Mouse (Mus musculus) layer of hippocampus, postnatal 14 days (tissue): ENCODE data around the gene Gm45837. TPM values are rescaled to one million over a fixed set of nuclear protein-coding genes. Genes with fewer than 3 reads are reported as not detected.
A peak's percentile ranks its signal among the peaks of the same experiment; 100 is the strongest.

ENCODE experiments used
- DNase-seq, 2 experiments: peaks; one replicate each; pipeline ENCODE4 v3.0.0; 2021 to 2022; ENCODE audit warnings: low spot score in 2 of 2, mixed read lengths in 1 of 2
- total RNA-seq, 2 experiments: library from RNA; stranded (reverse); gene quantifications; 2 replicates each; pipeline ENCODE4 v1.2.3; 2021

The Gm45837 gene
- total RNA-seq, 2 experiments from 2014 or later, result not detected

- no peak for DNase-seq
Measured at GRCm38 (mm10) chr7:101435038-101435437, 24.4 kb downstream of the Gm45837 start.

- DNase-seq, result no peak
Measured at GRCm38 (mm10) chr7:101437876-101438275, 27.2 kb downstream of the Gm45837 start.

- DNase-seq, result no peak
Measured at GRCm38 (mm10) chr7:101443093-101443492, 32.4 kb downstream of the Gm45837 start.

GRCm38 (mm10) chr7:101444211-101444610 lies 33.5 kb downstream of the Gm45837 start:
- DNase-seq, result no peak

- DNase-seq, result no peak
Measured at GRCm38 (mm10) chr7:101449855-101450254, 39.2 kb downstream of the Gm45837 start.

GRCm38 (mm10) chr7:101450422-101451401 lies 40.0 kb downstream of the Gm45837 start:
- peak; percentile 90 to 91 for DNase-seq

GRCm38 (mm10) chr7:101452669-101453068 lies 42.0 kb downstream of the Gm45837 start:
- DNase-seq, result no peak

GRCm38 (mm10) chr7:101453296-101453695 lies 42.6 kb downstream of the Gm45837 start:
- DNase-seq, result no peak

- no peak for DNase-seq
Measured at GRCm38 (mm10) chr7:101453725-101454124, 43.0 kb downstream of the Gm45837 start.

GRCm38 (mm10) chr7:101454479-101454878 lies 43.8 kb downstream of the Gm45837 start:
- DNase-seq, result no peak

GRCm38 (mm10) chr7:101455141-101455540 lies 44.5 kb downstream of the Gm45837 start:
- no peak for DNase-seq

GRCm38 (mm10) chr7:101456318-101456717 lies 45.6 kb downstream of the Gm45837 start:
- DNase-seq, result no peak

GRCm38 (mm10) chr7:101456789-101457188 lies 46.1 kb downstream of the Gm45837 start:
- DNase-seq, result no peak

- no peak for DNase-seq
Measured at GRCm38 (mm10) chr7:101457283-101457682, 46.6 kb downstream of the Gm45837 start.

GRCm38 (mm10) chr7:101457801-101458200 lies 47.1 kb downstream of the Gm45837 start:
- no peak for DNase-seq

- no peak for DNase-seq
Measured at GRCm38 (mm10) chr7:101458278-101458781, 47.6 kb downstream of the Gm45837 start.

- DNase-seq, result no peak
Measured at GRCm38 (mm10) chr7:101459305-101459813, 48.7 kb downstream of the Gm45837 start.

GRCm38 (mm10) chr7:101459923-101460607 lies 49.4 kb downstream of the Gm45837 start:
- no peak for DNase-seq

- DNase-seq, result peak; percentile 80 to 86
Measured at GRCm38 (mm10) chr7:101460608-101460957, 49.9 kb downstream of the Gm45837 start.

GRCm38 (mm10) chr7:101461571-101461970 lies 50.9 kb downstream of the Gm45837 start:
- DNase-seq, result no peak

GRCm38 (mm10) chr7:101462327-101463068 lies 51.8 kb downstream of the Gm45837 start:
- DNase-seq, result peak; percentile 84 to 88
